Comparison of ENCODE assay signal across 19 mouse cellular contexts in the genomic region with DNA sequence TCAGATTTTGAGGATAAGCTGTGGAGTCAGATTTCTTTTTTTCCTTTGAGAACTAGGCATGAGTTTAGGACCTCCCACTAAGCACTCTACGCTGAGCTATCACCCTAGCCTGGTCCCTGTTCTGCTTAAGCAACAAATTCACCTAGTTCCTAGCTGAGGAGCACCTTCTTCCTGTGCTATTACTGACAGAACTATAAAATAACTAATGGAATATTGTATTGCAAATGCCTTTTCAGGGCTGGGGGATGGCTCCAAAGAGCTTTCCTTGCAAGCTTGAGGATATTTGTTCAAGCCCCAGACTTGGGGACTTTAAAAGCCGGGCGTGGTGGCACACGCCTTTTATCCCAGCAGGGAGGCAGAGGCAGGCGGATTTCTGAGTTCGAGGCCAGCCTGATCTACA. TPM values are rescaled to one million over a fixed set of nuclear protein-coding genes. Genes with fewer than 3 reads are reported as not detected.
"Had no signal": no experiment of that assay in that cellular context is flagged by ENCODE, and none has a peak within 500 bp of the region (broad histone marks: within the 10 kb centered on the region; RNA-seq: fewer than 3 reads in every experiment).

No protein-coding gene starts in this region.

- H3K9me3 ChIP-seq: liver, embryonic 15.5 days; lung, embryonic 15.5 days; megakaryocyte, embryonic 14.5 days; midbrain, embryonic 12.5 days; neural tube, embryonic 12.5 days; stomach, embryonic 15.5 days had no signal

- DNase-seq: liver, postnatal 0 days; lung, adult 2 months; lung, postnatal 14 days; lung, postnatal 36 days; midbrain, embryonic 14.5 days; right cerebral cortex, postnatal 14 days; thymus, adult 2 months; thymus, postnatal 25 days had no signal

- H3K27me3 ChIP-seq: liver, embryonic 15.5 days; lung, embryonic 15.5 days; midbrain, embryonic 12.5 days; neural tube, embryonic 12.5 days; stomach, embryonic 15.5 days had no signal

- H3K36me3 ChIP-seq: liver, embryonic 15.5 days; lung, embryonic 15.5 days; midbrain, embryonic 12.5 days; neural tube, embryonic 12.5 days; stomach, embryonic 15.5 days had no signal

- H3K4me3 ChIP-seq: liver, embryonic 15.5 days; lung, embryonic 15.5 days; megakaryocyte, embryonic 14.5 days; midbrain, embryonic 12.5 days; neural tube, embryonic 12.5 days; stomach, embryonic 15.5 days had no signal

- H3K9ac ChIP-seq: liver, embryonic 15.5 days; liver, postnatal 0 days; lung, embryonic 15.5 days; midbrain, embryonic 12.5 days; neural tube, embryonic 12.5 days; stomach, embryonic 15.5 days had no signal

- H3K27ac ChIP-seq: liver, embryonic 15.5 days; lung, embryonic 15.5 days; macrophage; midbrain, embryonic 12.5 days; neural tube, embryonic 12.5 days; stomach, embryonic 15.5 days; stomach, postnatal 0 days had no signal

- H3K4me2 ChIP-seq: liver, embryonic 15.5 days; lung, embryonic 15.5 days; midbrain, embryonic 12.5 days; neural tube, embryonic 12.5 days; stomach, embryonic 15.5 days had no signal

- ATAC-seq: liver, postnatal 0 days; lung, postnatal 0 days had no signal

- H3K4me1 ChIP-seq: liver, embryonic 15.5 days; neural tube, embryonic 12.5 days had no signal

RNA-seq across cellular contexts. Expression of gene Slc12a8, which starts 55.5 kb away (rescaled TPM):
- total RNA-seq: megakaryocyte progenitor cell, adult 5-6 weeks; monocyte, adult 5-6 weeks had no signal
- polyA plus RNA-seq: macrophage had no signal
